Mouse (Mus musculus) thymus, postnatal 0 days (tissue): Measurements from ENCODE around the gene Mrpl50. TPM values are rescaled to one million over a fixed set of nuclear protein-coding genes. Genes with fewer than 3 reads are reported as not detected.
A peak's percentile ranks its signal among the peaks of the same experiment; 100 is the strongest.

Source experiments
- DNase-seq: peaks from one replicate; pipeline ENCODE4 v3.0.0-alpha.2; 2015; ENCODE audit warnings: low spot score
- polyA plus RNA-seq: library from polyadenylated mRNA; unstranded; fragments of >200 nt; fragmentation: Nextera tagmentation; extraction: Ambion mirVana; gene quantifications from 2 replicates; pipeline ENCODE4 v1.2.1, GENCODE M21; 2015

Gene Mrpl50
- polyA plus RNA-seq = 48.8 and 49.7 TPM in 2 replicates

GRCm38 (mm10) chr4:49520572-49521340 lies at the start of gene Mrpl50, which contains the start of gene Zfp189:
TSS of gene Mrpl50 (minus strand) at chr4:49521093.
TSS of gene Zfp189 (plus strand) at chr4:49521176.
- DNase-seq = peak; percentile 97

DNA sequence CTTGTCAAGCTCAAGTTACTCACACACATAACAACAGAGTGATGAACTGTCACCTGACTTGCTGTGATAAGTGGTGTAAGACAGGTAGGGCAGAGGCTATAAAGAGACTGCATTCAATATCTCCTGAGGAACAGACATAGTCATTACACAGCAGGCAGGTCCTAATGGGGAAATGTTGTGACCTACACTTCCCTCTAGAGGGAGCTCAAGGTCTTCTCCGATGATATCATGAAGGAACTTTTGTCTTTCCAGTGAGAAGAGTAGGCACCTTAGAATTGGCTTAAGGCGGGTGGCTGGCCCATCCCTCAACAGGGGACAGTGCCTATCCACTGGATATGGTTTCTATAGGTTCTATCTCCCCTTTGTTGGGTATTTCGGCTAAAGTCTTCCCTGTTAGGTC lies 46.7 kb upstream of the Mrpl50 start:
- DNase-seq = peak; percentile 63

- no peak for DNase-seq
Observed at GRCm38 (mm10) chr4:49559915-49560772, 39.3 kb upstream of the Mrpl50 start.

DNA sequence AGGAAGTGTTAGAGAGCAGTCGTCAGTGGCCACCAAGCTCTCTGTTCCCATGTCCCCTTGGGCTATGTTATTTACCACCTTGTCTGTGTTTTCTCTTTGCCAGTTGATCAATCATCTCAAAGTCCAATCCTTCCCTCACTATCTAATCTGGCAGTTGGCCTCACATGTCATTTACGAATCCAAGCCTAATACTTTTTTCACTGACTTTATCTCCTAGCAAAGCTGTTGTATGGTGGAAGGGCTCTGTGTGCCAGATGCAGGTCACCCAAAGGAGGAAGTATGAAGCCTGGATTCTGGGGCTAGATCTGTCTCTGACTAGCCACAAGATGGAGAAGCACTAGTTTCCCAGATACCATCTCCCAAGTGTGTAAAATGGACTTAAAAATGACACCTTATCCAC lies 37.3 kb upstream of the Mrpl50 start:
- no peak for DNase-seq

GRCm38 (mm10) chr4:49557375-49557774 lies 36.5 kb upstream of the Mrpl50 start:
- no peak for DNase-seq

DNA sequence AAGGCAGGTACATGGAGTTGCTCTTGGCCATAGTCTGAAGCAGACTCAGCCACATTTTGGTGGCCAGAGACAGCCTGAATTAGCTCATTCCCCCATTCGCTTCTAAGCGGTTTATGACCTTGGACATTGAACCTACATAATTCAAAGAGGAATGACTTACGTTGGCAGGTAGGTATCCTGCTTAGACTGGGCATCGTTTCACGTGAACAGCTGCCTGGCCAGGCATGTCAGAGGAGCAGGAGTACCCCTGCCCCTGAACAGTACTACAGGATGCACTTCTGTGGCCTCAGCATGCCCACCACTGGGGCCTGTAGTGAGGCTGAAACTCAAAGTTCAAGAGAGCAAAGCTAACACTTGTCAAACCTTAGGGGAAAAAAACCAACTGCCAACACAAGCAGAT lies 32.5 kb upstream of the Mrpl50 start:
- DNase-seq = no peak

DNA sequence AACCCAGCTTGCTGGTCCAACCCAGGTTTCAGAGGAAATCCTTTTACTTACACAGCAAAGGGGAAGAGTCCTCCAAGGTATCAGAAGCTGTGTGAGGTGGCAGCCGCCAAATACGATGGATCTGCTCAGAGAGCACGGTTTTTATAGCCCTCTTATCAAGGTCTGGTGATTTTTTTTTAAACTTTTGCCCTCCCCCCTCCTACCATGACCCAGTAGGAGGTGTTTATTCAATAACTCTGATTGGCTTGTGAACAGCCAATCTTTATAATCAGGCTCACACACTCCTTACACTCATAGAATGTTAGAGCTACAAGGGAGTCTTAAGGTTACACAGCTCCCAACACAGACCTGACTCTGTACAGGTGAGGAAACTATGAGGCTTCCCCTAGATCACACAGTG lies 28.5 kb upstream of the Mrpl50 start, which contains the start of gene Aldob:
Gene Aldob, minus strand, starts transcription at position 164 of the 400 bp plus-strand sequence.
- DNase-seq = no peak

DNA sequence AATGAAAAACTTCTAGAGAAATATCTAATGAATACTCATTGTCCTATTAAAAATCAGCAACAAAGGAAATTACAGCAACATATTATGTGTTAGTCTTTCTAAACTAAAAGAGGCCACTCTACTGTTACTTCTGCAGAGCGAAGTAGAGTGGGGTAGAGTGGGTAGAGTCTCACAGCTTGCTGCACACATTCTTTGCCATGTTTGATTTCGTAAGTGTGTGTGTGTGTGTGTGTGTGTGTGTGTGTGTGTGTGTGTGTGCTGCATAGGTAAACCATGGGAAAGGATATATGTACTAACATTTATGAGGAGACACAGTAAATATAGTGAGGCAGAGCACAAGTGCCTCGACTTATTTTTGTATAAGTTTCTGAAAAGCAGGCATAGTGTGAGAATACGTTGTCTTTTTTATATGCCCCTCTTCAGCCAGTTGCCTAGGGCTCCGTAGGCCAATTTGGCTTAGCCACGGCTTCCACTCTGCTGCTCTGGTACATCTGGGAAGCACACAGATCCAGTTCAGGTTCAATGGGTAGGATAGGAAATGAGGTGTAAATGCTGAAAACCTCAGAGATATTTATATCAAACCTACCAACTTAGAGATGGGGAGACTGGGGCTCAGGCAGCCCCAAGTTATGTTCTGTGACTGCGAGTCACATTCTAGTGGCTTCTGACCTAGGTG lies 26.8 kb upstream of the Mrpl50 start:
- DNase-seq = no peak

DNA sequence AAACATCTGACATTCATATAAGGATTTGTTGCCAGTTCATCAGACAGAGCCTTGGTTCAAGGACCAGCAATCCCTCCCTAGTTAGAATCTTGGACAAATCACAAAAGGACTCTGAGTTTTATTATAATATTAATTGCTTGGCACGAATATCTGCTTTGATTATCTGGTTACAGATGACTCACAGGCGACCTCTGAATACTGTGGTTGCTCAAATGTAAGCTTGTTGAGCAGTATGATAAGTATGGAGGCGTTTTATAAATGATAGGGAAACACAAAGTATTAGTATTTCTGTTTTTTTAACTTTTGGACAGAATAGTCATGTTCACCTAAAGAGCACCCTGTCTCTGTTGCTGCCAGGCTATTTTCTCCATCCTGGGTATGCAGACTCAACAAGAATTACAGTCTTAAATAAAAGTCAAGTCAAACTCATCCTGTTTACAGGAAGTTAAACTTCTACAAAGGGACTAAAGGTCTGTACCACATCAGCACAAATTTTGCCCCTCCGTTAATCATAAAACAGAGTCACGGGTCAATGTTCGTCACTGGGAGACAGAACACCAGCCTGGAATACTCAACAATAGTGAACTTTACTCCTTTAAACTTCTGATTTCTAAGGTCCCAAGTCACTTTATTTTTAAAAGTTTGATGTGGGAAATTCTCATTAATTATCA lies 26.1 kb upstream of the Mrpl50 start:
- no peak for DNase-seq

DNA sequence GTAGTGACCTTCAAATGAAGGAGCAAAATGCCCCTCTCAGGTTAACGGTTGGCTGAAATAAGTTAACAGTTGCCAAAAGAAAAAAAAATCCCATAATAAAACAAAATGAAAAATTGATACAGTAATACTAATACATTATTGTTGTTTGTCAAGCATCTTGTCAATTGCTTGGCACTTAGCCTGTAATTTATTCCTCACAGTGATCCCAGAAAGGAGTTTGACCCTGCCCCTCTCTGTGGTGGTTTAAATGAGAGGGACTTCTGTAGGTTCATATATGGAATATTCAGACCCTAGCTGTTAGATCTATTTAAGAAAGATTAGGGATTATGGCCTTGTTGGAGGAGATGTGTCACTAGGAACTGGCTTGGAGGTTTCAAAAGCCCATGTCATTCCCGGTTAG lies 25.1 kb upstream of the Mrpl50 start:
- DNase-seq = no peak

- no peak for DNase-seq
Observed at GRCm38 (mm10) chr4:49540966-49541365, 20.1 kb upstream of the Mrpl50 start.

- DNase-seq = no peak
Observed at GRCm38 (mm10) chr4:49539665-49540064, 18.8 kb upstream of the Mrpl50 start.

DNA sequence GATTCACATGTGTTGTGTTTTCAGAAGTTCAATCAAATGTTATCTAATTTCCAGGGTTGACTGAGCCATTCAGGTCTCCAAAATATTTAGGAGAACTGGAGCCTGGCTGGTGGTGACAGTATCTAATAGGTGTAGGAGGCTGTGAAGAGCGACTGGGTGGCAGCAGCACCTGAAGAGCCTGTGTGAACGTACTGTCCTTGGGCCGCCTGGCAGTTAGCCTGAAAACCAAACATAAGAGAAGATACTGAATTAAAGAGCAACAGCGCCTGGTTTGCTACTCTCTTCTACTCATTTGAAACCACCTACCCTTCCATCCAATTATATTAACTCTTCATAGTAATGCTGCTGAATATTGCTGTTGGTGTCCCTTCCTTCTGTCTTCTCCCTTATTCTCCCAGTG lies 15.8 kb upstream of the Mrpl50 start:
- DNase-seq = no peak

DNA sequence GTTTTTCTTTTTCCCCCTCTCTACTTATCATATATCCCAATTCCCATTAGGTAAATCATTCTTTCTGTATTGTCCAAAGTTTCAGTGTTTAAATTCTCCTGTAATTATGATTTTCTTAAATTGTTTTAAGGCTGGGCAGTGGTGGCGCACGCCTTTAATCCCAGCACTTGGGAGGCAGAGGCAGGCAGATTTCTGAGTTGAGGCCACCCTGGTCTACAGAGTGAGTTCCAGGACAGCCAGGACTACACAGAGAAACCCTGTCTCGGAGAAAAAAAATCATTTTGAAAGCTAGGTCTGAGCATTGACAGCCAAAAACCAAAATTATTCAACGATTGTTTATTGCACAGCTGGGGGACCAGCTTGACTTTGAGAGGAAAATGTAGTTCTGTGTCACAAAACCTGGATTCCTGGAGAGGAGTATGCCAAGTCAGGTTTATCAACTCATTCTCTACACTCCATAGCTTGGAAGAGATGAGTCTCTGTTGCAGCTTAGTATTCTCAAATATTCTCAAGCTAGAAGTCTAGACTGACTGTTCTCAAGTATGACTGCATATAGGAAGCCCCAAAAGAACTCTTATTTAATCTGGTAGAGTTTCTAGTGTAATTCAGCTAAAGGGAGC lies 14.9 kb upstream of the Mrpl50 start:
- DNase-seq = no peak

GRCm38 (mm10) chr4:49535036-49535435 lies 14.1 kb upstream of the Mrpl50 start:
- DNase-seq = no peak

DNA sequence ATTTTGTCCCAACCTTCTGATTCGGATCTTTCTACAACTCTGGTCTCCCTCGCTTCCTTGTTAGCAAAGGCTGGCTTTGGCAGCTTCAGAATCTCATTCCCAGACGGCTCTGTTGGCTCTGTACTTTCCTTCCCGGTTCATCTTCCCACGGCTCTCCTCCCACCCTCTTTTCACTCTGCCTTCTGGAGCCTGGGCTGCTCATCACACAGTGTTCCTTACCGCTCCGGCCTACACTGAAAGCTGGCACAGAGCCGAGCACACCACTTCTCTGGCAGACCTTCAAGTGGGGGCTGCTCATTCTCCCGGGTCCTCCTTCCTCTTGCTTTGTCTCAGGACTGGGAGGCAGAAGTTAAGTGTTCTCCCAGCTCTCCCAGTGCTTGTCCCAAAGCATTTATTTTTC lies 1.7 kb upstream of the Mrpl50 start:
- DNase-seq = no peak

GRCm38 (mm10) chr4:49521346-49521745 lies 453 bp upstream of the Mrpl50 start:
- no peak for DNase-seq

GRCm38 (mm10) chr4:49519476-49519875 lies 1.4 kb downstream of the Mrpl50 start:
- DNase-seq = peak; percentile 21

DNA sequence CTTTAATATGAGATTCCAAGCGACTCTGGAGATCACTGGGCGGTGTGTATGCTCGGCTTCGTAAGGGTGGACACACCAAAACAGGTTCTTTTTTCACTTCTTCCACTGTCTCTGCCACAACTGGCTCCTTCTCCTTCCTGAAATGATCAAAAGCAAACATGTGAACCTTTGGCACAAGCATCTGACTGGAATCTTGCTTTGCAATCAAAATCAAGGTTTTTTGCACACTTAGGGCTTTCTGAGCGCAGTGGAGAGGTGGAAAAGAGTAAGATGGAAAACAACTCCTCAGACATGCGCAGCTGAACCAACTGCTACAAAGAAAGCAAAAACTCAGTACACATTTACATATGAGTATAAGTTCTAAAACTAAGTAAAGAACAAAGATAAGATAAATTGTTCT lies 6.5 kb downstream of the Mrpl50 start:
- DNase-seq = no peak

DNA sequence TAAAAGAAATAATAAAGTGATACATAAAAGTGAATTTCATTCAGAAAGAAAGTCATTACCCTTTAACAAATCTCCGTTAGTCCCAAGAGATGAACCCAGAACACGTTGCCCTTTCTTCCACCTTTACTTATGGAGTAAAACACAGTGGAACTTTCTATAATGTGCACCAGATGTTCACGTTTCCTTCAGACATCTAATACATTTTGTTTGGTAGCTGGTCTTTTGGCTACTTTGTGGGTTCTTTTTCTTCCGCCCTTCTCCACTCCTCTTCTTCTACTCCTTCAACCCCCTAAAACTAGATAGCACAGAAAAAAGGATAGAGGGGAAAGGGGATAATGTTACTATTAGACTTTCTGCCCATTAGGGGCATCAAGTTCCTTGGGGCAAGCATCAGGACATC lies 8.3 kb downstream of the Mrpl50 start:
- no peak for DNase-seq
